Mouse (Mus musculus) hindbrain, embryonic 15.5 days (tissue): ENCODE data around the gene Stard10. TPM values are rescaled to one million over a fixed set of nuclear protein-coding genes. Genes with fewer than 3 reads are reported as not detected.

ENCODE experiments used
- ATAC-seq: fragments of 200-750 bp; cut with Nextera tagmentation; 2 replicates; pipeline ENCODE4 v1.8.0; 2017; ENCODE audit warnings: low read depth, moderate number of reproducible peaks, moderate TSS enrichment; ENCODE audit not compliant: low FRiP score
- H3K27ac ChIP-seq: fragments of 300-500 bp; sonication (generic); replicated peaks from 2 replicates; pipeline ENCODE4 v1.5.1; 2015; ENCODE audit warnings: mild to moderate bottlenecking, inconsistent platforms
- H3K27me3 ChIP-seq: fragments of 300-500 bp; sonication (generic); 2 replicates; pipeline ENCODE4 v1.6.1; 2015; ENCODE audit warnings: control low read depth, inconsistent platforms
- H3K36me3 ChIP-seq: fragments of 300-500 bp; sonication (generic); 2 replicates; pipeline ENCODE4 v1.6.1; 2015; ENCODE audit warnings: control low read depth, inconsistent platforms
- H3K4me1 ChIP-seq: fragments of 300-500 bp; sonication (generic); replicated peaks from 2 replicates; pipeline ENCODE4 v1.6.1; 2015; ENCODE audit warnings: control low read depth, inconsistent platforms
- H3K4me2 ChIP-seq: fragments of 300-500 bp; sonication (generic); 2 replicates; pipeline ENCODE4 v1.6.1; 2015; ENCODE audit warnings: moderate library complexity, mild to moderate bottlenecking, inconsistent platforms
- H3K4me3 ChIP-seq: fragments of 300-500 bp; sonication (generic); 2 replicates; pipeline ENCODE4 v1.5.1; 2015; ENCODE audit warnings: mild to moderate bottlenecking, inconsistent platforms
- H3K9ac ChIP-seq: fragments of 300-500 bp; sonication (generic); 2 replicates; pipeline ENCODE4 v1.6.1; 2015; ENCODE audit warnings: inconsistent platforms
- H3K9me3 ChIP-seq: fragments of 300-500 bp; sonication (generic); 2 replicates; pipeline ENCODE4 v1.6.1; 2016; ENCODE audit warnings: control low read depth, inconsistent platforms
- WGBS: fragments of 180-500 bp; shearing (Covaris S2); methylation state at CpG from one replicate; pipeline ENCODE4 v1.1.7; 2015; 5-methylcytosine and 5-hydroxymethylcytosine counted together
- polyA plus RNA-seq: library from polyadenylated mRNA; unstranded; fragments of >200 nt; fragmentation: Nextera tagmentation; extraction: Ambion mirVana; gene quantifications from 2 replicates; pipeline ENCODE4 v1.2.1, GENCODE M21; 2015

The Stard10 gene
- polyA plus RNA-seq, 1 experiment from 2014 or later, result 11.8 TPM

GRCm38 (mm10) chr7:101292086-101292485 lies 24.8 kb upstream of the Stard10 start:
- Histone ChIP-seq H3K27ac (no peak overlapping the region), H3K9me3 (no peaks in the 10 kb centered on the region), H3K36me3 (peaks cover 10% of the 10 kb centered on the region; the same call in 1 of the 2 replicates), H3K27me3 (no peaks in the 10 kb centered on the region), H3K4me2 (no peak overlapping the region), H3K9ac (no peak overlapping the region), H3K4me1 (peaks cover 12% of the 10 kb centered on the region), H3K4me3 (no peak overlapping the region)
- WGBS, result 74% methylated on average over 4 of the region's 4 CpGs
- ATAC-seq, result no peak

GRCm38 (mm10) chr7:101292696-101293095 lies 24.2 kb upstream of the Stard10 start:
- Histone ChIP-seq H3K4me1 (peaks cover 14% of the 10 kb centered on the region), H3K27ac (no peak overlapping the region), H3K9me3 (no peaks in the 10 kb centered on the region), H3K9ac (no peak overlapping the region), H3K27me3 (peaks cover 2% of the 10 kb centered on the region; the same call in 1 of the 2 replicates), H3K36me3 (peaks cover 10% of the 10 kb centered on the region; the same call in 1 of the 2 replicates), H3K4me2 (no peak overlapping the region), H3K4me3 (no peak overlapping the region)
- WGBS, result 92% methylated on average over 1 of the region's 1 CpGs
- ATAC-seq, result no peak

GRCm38 (mm10) chr7:101293138-101293537 lies 23.7 kb upstream of the Stard10 start:
- no peak overlapping the region for H3K4me3 ChIP-seq
- peaks cover 5% of the 10 kb centered on the region; the same call in 1 of the 2 replicates for H3K27me3 ChIP-seq
- H3K9me3 ChIP-seq, result no peaks in the 10 kb centered on the region
- ATAC-seq, result no peak
- H3K36me3 ChIP-seq, result peaks cover 10% of the 10 kb centered on the region; the same call in 1 of the 2 replicates
- WGBS, result 69% methylated on average over 4 of the region's 4 CpGs
- no peak overlapping the region for H3K4me2 ChIP-seq
- H3K9ac ChIP-seq, result no peak overlapping the region
- no peak overlapping the region for H3K27ac ChIP-seq
- H3K4me1 ChIP-seq, result peaks cover 14% of the 10 kb centered on the region

- no peak overlapping the region for H3K9ac ChIP-seq
- H3K9me3 ChIP-seq, result no peaks in the 10 kb centered on the region
- WGBS, result 56% methylated on average over 4 of the region's 4 CpGs
- H3K27ac ChIP-seq, result no peak overlapping the region
- peaks cover 10% of the 10 kb centered on the region; the same call in 1 of the 2 replicates for H3K36me3 ChIP-seq
- no peak for ATAC-seq
- no peak overlapping the region for H3K4me2 ChIP-seq
- H3K4me1 ChIP-seq, result peaks cover 14% of the 10 kb centered on the region
- H3K4me3 ChIP-seq, result no peak overlapping the region
- peaks cover 5% of the 10 kb centered on the region; the same call in 1 of the 2 replicates for H3K27me3 ChIP-seq
Observed at GRCm38 (mm10) chr7:101293611-101294010, 23.3 kb upstream of the Stard10 start.

- no peak for ATAC-seq
- H3K27ac ChIP-seq, result no peak overlapping the region
- no peak overlapping the region for H3K4me2 ChIP-seq
- 0 out of 2 replicates have a peak, but pooled peaks cover 1% of the 10 kb centered on the region for H3K36me3 ChIP-seq
- peaks cover 14% of the 10 kb centered on the region for H3K27me3 ChIP-seq
- WGBS, result 53% methylated on average over 1 of the region's 1 CpGs
- no peak overlapping the region for H3K9ac ChIP-seq
- no peaks in the 10 kb centered on the region for H3K9me3 ChIP-seq
- H3K4me1 ChIP-seq, result peaks cover 18% of the 10 kb centered on the region
- H3K4me3 ChIP-seq, result no peak overlapping the region
Observed at GRCm38 (mm10) chr7:101295438-101295837, 21.4 kb upstream of the Stard10 start.

- Histone ChIP-seq H3K27me3 (peaks cover 15% of the 10 kb centered on the region), H3K9me3 (no peaks in the 10 kb centered on the region), H3K4me2 (peak overlapping the region; percentile 74), H3K9ac (peak overlapping the region; percentile 45), H3K36me3 (no peaks in the 10 kb centered on the region), H3K27ac (peak overlapping the region; percentile 77), H3K4me1 (peaks cover 27% of the 10 kb centered on the region), H3K4me3 (peak overlapping the region; percentile 39)
- peak; percentile 90 for ATAC-seq
- WGBS, result 11% methylated on average over 35 of the region's 35 CpGs
Observed at GRCm38 (mm10) chr7:101296252-101297022, 20.4 kb upstream of the Stard10 start.

- ATAC-seq, result no peak
- Histone ChIP-seq H3K36me3 (no peaks in the 10 kb centered on the region), H3K4me2 (peak overlapping the region; percentile 74), H3K9ac (peak overlapping the region; percentile 45), H3K27ac (peak overlapping the region; percentile 77), H3K9me3 (no peaks in the 10 kb centered on the region), H3K4me1 (peaks cover 27% of the 10 kb centered on the region), H3K27me3 (peaks cover 15% of the 10 kb centered on the region), H3K4me3 (peak overlapping the region; percentile 39)
- WGBS, result 22% methylated on average over 8 of the region's 8 CpGs
Observed at GRCm38 (mm10) chr7:101297023-101297405, 19.9 kb upstream of the Stard10 start.

- no peaks in the 10 kb centered on the region for H3K9me3 ChIP-seq
- no peak overlapping the region for H3K4me2 ChIP-seq
- H3K27me3 ChIP-seq, result peaks cover 15% of the 10 kb centered on the region
- H3K4me3 ChIP-seq, result no peak overlapping the region
- no peaks in the 10 kb centered on the region for H3K36me3 ChIP-seq
- ATAC-seq, result no peak
- H3K4me1 ChIP-seq, result peaks cover 34% of the 10 kb centered on the region
- WGBS, result 83% methylated on average over 3 of the region's 3 CpGs
- no peak overlapping the region for H3K27ac ChIP-seq
- no peak overlapping the region for H3K9ac ChIP-seq
Observed at GRCm38 (mm10) chr7:101298375-101298774, 18.5 kb upstream of the Stard10 start.

- Histone ChIP-seq H3K27me3 (peaks cover 15% of the 10 kb centered on the region), H3K36me3 (no peaks in the 10 kb centered on the region), H3K9ac (peak overlapping the region; percentile 46), H3K4me3 (peak overlapping the region; percentile 60), H3K4me1 (peaks cover 29% of the 10 kb centered on the region), H3K9me3 (no peaks in the 10 kb centered on the region), H3K27ac (peak overlapping the region; percentile 55), H3K4me2 (peak overlapping the region; percentile 70)
- 1% methylated on average over 30 of the region's 30 CpGs for WGBS
- no peak; the same call in 1 of the 2 replicates for ATAC-seq
Observed at GRCm38 (mm10) chr7:101301361-101301880, 15.5 kb upstream of the Stard10 start.

- H3K4me2 ChIP-seq, result peak within 1 kb of the TSS; percentile 70
- H3K36me3 ChIP-seq, result no peaks in the 10 kb centered on the region
- H3K27ac ChIP-seq, result peak within 1 kb of the TSS; percentile 55
- ATAC-seq, result peak; percentile 94
- H3K4me3 ChIP-seq, result peak within 1 kb of the TSS; percentile 60
- under 1% methylated on average over 39 of the region's 39 CpGs for WGBS
- H3K4me1 ChIP-seq, result peaks cover 23% of the 10 kb centered on the region
- peaks cover 15% of the 10 kb centered on the region for H3K27me3 ChIP-seq
- peak within 1 kb of the TSS; percentile 46 for H3K9ac ChIP-seq
- no peaks in the 10 kb centered on the region for H3K9me3 ChIP-seq
Observed at GRCm38 (mm10) chr7:101301881-101302456, 14.9 kb upstream of the Stard10 start, which contains the start of gene Atg16l2. Gene Atg16l2, minus strand, starts transcription at chr7:101302251.

- no peak for ATAC-seq
- Histone ChIP-seq H3K27ac (peak overlapping the region; percentile 55), H3K9ac (peak overlapping the region; percentile 46), H3K36me3 (no peaks in the 10 kb centered on the region), H3K4me2 (peak overlapping the region; percentile 70), H3K27me3 (peaks cover 13% of the 10 kb centered on the region), H3K4me3 (peak overlapping the region; percentile 60), H3K9me3 (no peaks in the 10 kb centered on the region), H3K4me1 (peaks cover 20% of the 10 kb centered on the region)
- WGBS, result 32% methylated on average over 7 of the region's 7 CpGs
Observed at GRCm38 (mm10) chr7:101302691-101303090, 14.2 kb upstream of the Stard10 start.

- Histone ChIP-seq H3K36me3 (no peaks in the 10 kb centered on the region), H3K27me3 (no peaks in the 10 kb centered on the region), H3K4me1 (peaks cover 7% of the 10 kb centered on the region), H3K4me3 (no peak overlapping the region), H3K4me2 (no peak overlapping the region), H3K9me3 (no peaks in the 10 kb centered on the region), H3K9ac (no peak overlapping the region), H3K27ac (no peak overlapping the region)
- WGBS, result 65% methylated on average over 2 of the region's 2 CpGs
- ATAC-seq, result no peak
Observed at GRCm38 (mm10) chr7:101306841-101307240, 10.0 kb upstream of the Stard10 start.
